Mouse (Mus musculus): ENCODE measurements at regions not wholly inside any gene's neighbourhood (a gene's known extent, or its start where the extent isn't known, plus 50 kb on each side); places are given as distances from the start of the nearest gene placed in this dataset.

GRCm38 (mm10) chr8:8921446-8921845 lies 231.1 kb upstream of the Arglu1 start:
- no peak for TF ChIP-seq NANOG (IDR thresholded peaks at IDR 0.05; ENCODE audit: borderline replicate concordance, low read length)
- TF ChIP-seq CTCF (conservative IDR thresholded peaks at IDR 0.05; ENCODE audit: low read length): no peak
- no peak for TF ChIP-seq POU5F1 (IDR thresholded peaks at IDR 0.05; ENCODE audit: borderline replicate concordance, low read length)
- Histone ChIP-seq H3K9me3 (ENCODE audit: low read length) (no peaks in the 10 kb centered on the region), H3K27me3 (ENCODE audit: insufficient read depth, low read length) (no peaks in the 10 kb centered on the region), H3K4me1 (replicated peaks; ENCODE audit: low read depth, low read length) (peaks cover 5% of the 10 kb centered on the region), H3K36me3 (ENCODE audit: insufficient read depth, low read length) (no peaks in the 10 kb centered on the region), H3K4me3 (replicated peaks; ENCODE audit: low read length) (no peak overlapping the region)

DNA sequence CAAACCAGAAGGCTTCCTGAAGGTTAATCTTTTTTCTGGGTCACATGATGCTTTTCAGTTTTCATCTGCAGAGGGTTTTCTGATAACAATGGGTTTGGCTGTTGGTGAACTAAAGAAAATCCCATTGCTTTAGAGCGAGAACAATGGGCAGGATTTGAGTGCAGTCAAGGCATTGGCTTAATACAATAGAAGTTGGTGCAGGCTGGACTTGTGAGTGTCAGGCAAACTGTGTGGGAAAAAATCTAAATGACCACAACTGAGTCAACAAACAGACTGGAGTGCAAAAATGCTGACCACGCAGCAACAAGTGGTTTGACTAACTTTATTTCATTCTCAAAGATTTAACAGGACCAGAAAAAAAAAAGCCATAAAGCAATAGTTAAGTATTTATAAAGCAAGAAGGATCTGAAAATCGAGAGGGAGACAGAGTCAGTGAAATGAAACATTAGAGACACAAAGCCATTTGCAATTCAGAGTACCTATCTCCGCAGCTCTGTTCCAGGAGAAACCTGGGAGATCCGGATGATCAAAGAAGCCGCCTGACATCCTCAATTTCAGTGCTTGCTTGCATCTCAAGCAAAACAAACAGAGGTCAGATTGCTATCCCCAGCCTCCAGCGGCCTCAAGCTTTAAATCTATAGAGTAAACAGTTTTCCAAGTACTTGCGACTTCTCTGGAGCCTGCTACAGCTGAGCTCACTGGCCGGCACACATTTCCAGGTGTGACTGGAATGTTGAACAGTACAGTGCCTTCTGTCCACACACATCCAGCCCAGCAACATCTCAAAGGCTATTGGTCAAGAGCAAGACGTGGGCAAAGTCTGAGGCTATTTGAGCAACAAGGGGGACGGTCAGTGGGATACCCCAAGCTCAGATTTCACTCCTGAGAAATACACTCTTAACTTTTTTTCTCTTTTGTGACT lies 229.5 kb upstream of the Arglu1 start:
- Histone ChIP-seq H3K27me3 (ENCODE audit: insufficient read depth, low read length) (no peaks in the 10 kb centered on the region), H3K4me1 (replicated peaks; ENCODE audit: low read depth, low read length) (peaks cover 5% of the 10 kb centered on the region), H3K36me3 (ENCODE audit: insufficient read depth, low read length) (no peaks in the 10 kb centered on the region), H3K9me3 (ENCODE audit: low read length) (no peaks in the 10 kb centered on the region), H3K4me3 (replicated peaks; ENCODE audit: low read length) (no peak overlapping the region)
- TF ChIP-seq NANOG (IDR thresholded peaks at IDR 0.05; ENCODE audit: borderline replicate concordance, low read length) (0 out of 2 replicates have a peak, but pooled peaks have one; percentile 40), CTCF (conservative IDR thresholded peaks at IDR 0.05; ENCODE audit: low read length) (no peak)

DNA sequence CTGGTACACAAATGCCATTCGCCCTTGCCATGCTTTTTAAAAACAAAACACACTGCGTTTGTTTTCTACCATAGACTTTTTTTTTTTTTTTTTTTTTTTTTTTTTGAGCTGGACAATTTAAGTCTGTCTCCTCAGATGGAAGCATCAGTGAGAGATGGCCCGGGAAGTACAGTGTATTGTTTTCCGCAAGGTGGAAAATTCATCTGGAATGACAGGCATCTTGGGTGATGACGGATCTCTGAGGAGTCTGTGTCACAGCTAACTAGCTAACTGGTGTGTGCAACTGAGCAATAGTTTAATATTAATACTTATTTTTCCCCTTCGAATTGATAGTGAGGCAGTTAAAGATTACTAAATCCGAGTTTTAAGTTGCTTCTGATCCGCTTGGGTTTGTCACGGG lies 228.7 kb upstream of the Arglu1 start:
- Histone ChIP-seq H3K27me3 (ENCODE audit: insufficient read depth, low read length) (no peaks in the 10 kb centered on the region), H3K4me3 (replicated peaks; ENCODE audit: low read length) (no peak overlapping the region), H3K36me3 (ENCODE audit: insufficient read depth, low read length) (no peaks in the 10 kb centered on the region), H3K9me3 (ENCODE audit: low read length) (no peaks in the 10 kb centered on the region), H3K4me1 (replicated peaks; ENCODE audit: low read depth, low read length) (peaks cover 5% of the 10 kb centered on the region)
- no peak for TF ChIP-seq NANOG (IDR thresholded peaks at IDR 0.05; ENCODE audit: borderline replicate concordance, low read length)
- TF ChIP-seq POU5F1 (IDR thresholded peaks at IDR 0.05; ENCODE audit: borderline replicate concordance, low read length): no peak

GRCm38 (mm10) chr8:8907478-8908165 lies 217.3 kb upstream of the Arglu1 start:
- Histone ChIP-seq H3K9me3 (ENCODE audit: low read length) (peaks cover 14% of the 10 kb centered on the region), H3K4me1 (replicated peaks; ENCODE audit: low read depth, low read length) (no peaks in the 10 kb centered on the region), H3K4me3 (replicated peaks; ENCODE audit: low read length) (no peak overlapping the region), H3K36me3 (ENCODE audit: insufficient read depth, low read length) (no peaks in the 10 kb centered on the region), H3K27me3 (ENCODE audit: insufficient read depth, low read length) (no peaks in the 10 kb centered on the region)
- TF ChIP-seq NANOG (IDR thresholded peaks at IDR 0.05; ENCODE audit: borderline replicate concordance, low read length) (no peak), POU5F1 (IDR thresholded peaks at IDR 0.05; ENCODE audit: borderline replicate concordance, low read length) (no peak), CTCF (conservative IDR thresholded peaks at IDR 0.05; ENCODE audit: low read length) (no peak)

DNA sequence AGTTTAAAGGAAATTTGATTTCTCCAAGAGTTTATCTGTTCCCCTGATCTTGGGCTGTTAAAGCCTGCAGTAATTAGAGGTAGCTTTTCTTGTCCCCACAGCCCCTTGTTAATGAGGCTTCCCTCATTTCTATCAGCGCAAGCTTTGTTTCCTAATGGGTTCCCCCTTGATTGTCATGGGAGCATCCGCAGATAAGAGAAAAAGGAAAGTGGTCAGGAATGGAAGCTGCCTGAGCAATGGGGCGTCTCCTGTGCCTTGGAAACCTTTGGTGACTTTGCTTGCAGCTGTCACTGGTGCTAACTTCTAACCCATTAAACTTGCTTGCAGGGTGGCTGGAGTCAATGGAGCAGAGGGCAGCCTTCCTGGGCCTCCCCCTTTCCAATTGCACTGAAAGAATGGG lies 202.7 kb upstream of the Arglu1 start:
- Histone ChIP-seq H3K4me3 (replicated peaks; ENCODE audit: low read length) (no peak overlapping the region), H3K9me3 (ENCODE audit: low read length) (no peaks in the 10 kb centered on the region), H3K4me1 (replicated peaks; ENCODE audit: low read depth, low read length) (no peaks in the 10 kb centered on the region), H3K36me3 (ENCODE audit: insufficient read depth, low read length) (no peaks in the 10 kb centered on the region), H3K27me3 (ENCODE audit: insufficient read depth, low read length) (no peaks in the 10 kb centered on the region)
- TF ChIP-seq NANOG (IDR thresholded peaks at IDR 0.05; ENCODE audit: borderline replicate concordance, low read length): no peak
- no peak for TF ChIP-seq CTCF (conservative IDR thresholded peaks at IDR 0.05; ENCODE audit: low read length)
- no peak for TF ChIP-seq POU5F1 (IDR thresholded peaks at IDR 0.05; ENCODE audit: borderline replicate concordance, low read length)

DNA sequence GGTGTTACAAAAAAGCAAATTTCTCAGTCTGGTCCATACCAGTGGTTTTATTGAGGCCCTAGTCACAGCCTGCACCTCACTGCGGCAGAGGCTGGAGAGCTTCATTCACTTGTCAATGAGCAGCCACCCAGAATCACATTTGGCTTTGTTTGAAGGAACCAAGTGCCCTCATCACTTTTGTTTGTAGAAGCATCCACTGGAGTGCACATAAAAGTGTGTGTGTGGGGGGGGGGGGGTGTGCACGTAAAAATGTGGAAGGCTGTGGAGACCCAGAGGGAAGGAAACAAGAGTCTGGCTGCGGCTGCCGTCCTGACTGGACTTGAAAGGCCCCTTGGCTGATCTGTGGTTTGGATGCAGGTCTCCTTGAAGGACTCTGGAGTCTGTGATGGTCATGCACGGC lies 187.0 kb upstream of the Arglu1 start:
- TF ChIP-seq NANOG (IDR thresholded peaks at IDR 0.05; ENCODE audit: borderline replicate concordance, low read length) (no peak), POU5F1 (IDR thresholded peaks at IDR 0.05; ENCODE audit: borderline replicate concordance, low read length) (no peak), CTCF (conservative IDR thresholded peaks at IDR 0.05; ENCODE audit: low read length) (no peak)
- H3K4me3 ChIP-seq (replicated peaks; ENCODE audit: low read length): no peak overlapping the region
- no peaks in the 10 kb centered on the region for H3K36me3 ChIP-seq (ENCODE audit: insufficient read depth, low read length)
- peaks cover 25% of the 10 kb centered on the region for H3K27me3 ChIP-seq (ENCODE audit: insufficient read depth, low read length)
- peaks cover 22% of the 10 kb centered on the region for H3K4me1 ChIP-seq (replicated peaks; ENCODE audit: low read depth, low read length)
- H3K9me3 ChIP-seq (ENCODE audit: low read length): peaks cover 6% of the 10 kb centered on the region; the same call in 1 of the 2 replicates

DNA sequence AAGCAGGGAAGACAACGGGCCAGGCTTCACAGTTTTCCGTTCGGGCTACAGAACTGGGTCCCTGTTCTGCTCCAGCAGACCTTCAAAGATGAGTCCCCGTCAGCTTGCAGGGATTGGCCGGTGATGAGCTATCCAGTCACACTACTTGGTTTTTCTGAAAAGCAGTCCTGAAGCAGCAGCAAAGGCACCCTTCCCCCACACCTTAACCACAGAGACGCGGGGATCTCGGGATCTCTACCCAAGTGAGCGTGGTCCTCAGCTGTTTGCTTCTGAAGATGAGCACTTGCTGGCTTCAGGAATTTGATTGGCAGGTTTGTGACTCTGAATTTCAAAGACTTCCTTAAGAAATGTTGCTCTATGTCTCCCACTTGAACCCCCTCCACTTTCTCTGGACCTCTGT lies 186.6 kb upstream of the Arglu1 start:
- Histone ChIP-seq H3K9me3 (ENCODE audit: low read length) (peaks cover 6% of the 10 kb centered on the region; the same call in 1 of the 2 replicates), H3K27me3 (ENCODE audit: insufficient read depth, low read length) (peaks cover 25% of the 10 kb centered on the region), H3K36me3 (ENCODE audit: insufficient read depth, low read length) (no peaks in the 10 kb centered on the region), H3K4me3 (replicated peaks; ENCODE audit: low read length) (no peak overlapping the region), H3K4me1 (replicated peaks; ENCODE audit: low read depth, low read length) (peaks cover 26% of the 10 kb centered on the region)
- TF ChIP-seq CTCF (conservative IDR thresholded peaks at IDR 0.05; ENCODE audit: low read length) (no peak), POU5F1 (IDR thresholded peaks at IDR 0.05; ENCODE audit: borderline replicate concordance, low read length) (no peak), NANOG (IDR thresholded peaks at IDR 0.05; ENCODE audit: borderline replicate concordance, low read length) (no peak)

GRCm38 (mm10) chr8:8876469-8876868 lies 186.1 kb upstream of the Arglu1 start:
- Histone ChIP-seq H3K9me3 (ENCODE audit: low read length) (peaks cover 6% of the 10 kb centered on the region; the same call in 1 of the 2 replicates), H3K4me3 (replicated peaks; ENCODE audit: low read length) (no peak overlapping the region), H3K4me1 (replicated peaks; ENCODE audit: low read depth, low read length) (peaks cover 30% of the 10 kb centered on the region), H3K27me3 (ENCODE audit: insufficient read depth, low read length) (peaks cover 28% of the 10 kb centered on the region), H3K36me3 (ENCODE audit: insufficient read depth, low read length) (no peaks in the 10 kb centered on the region)
- TF ChIP-seq CTCF (conservative IDR thresholded peaks at IDR 0.05; ENCODE audit: low read length) (no peak), POU5F1 (IDR thresholded peaks at IDR 0.05; ENCODE audit: borderline replicate concordance, low read length) (no peak), NANOG (IDR thresholded peaks at IDR 0.05; ENCODE audit: borderline replicate concordance, low read length) (no peak)
